8 mouse cellular contexts compared by ENCODE assay signal in genomic region chr8:120561539-120562435, GRCm38 (mm10). TPM values are rescaled to one million over a fixed set of nuclear protein-coding genes. Genes with fewer than 3 reads are reported as not detected.
DNase-seq lines count a peak whose midpoint lies in the region; ATAC-seq and TF ChIP-seq lines count a peak whose summit lies in the region.

No protein-coding gene starts in this region.

- peaks cover 62% of the 10 kb centered on the region for H3K36me3 ChIP-seq in ES-E14 (ENCODE audit: control insufficient read depth, insufficient read depth, low read length, poor library complexity, severe bottlenecking)
- peaks cover 100% of the 10 kb centered on the region for H3K36me3 ChIP-seq in liver, embryonic 13.5 days

- in situ Hi-C loops in ES-E14 (cut with MboI; ENCODE audit: low sequenced_read_pairs in 2 of 2, unreplicated experiment in 2 of 2): no loop called here

- peaks cover 2 to 45% of the 10 kb centered on the region in 2 experiments; a peak in 3 of 4 replicates for H3K4me1 ChIP-seq in ES-E14 (ENCODE audit: control insufficient read depth in 2 of 2, insufficient read depth in 2 of 2, low read length in 2 of 2, poor library complexity in 1 of 2)
- H3K4me1 ChIP-seq in embryonic fibroblast, embryonic 13.5 days (ENCODE audit: control insufficient read depth, insufficient read depth, low read length): peaks cover 17% of the 10 kb centered on the region
- H3K4me1 ChIP-seq in liver, embryonic 13.5 days (replicated peaks): peaks cover 85% of the 10 kb centered on the region

- DNase-seq in kidney, postnatal 4 days: peak; percentile 64
- no peak for DNase-seq in kidney, postnatal 14 days
- peak; percentile 46 for DNase-seq in ES-E14 (ENCODE audit: low read depth, low spot score)
- DNase-seq in liver, embryonic 13.5 days: no peak
- peak; percentile 74 for DNase-seq in thymus, postnatal 25 days
- no peak for DNase-seq in urinary bladder, adult 18-20 months (ENCODE audit: low spot score in 2 of 2)
- DNase-seq in adrenal gland, adult (ENCODE audit: inconsistent age in 2 of 2, low spot score in 1 of 2): no peak

- no peak overlapping the region for H3K27ac ChIP-seq in ES-E14 (ENCODE audit: insufficient read depth, low read depth, low read length, poor library complexity, severe bottlenecking)
- peak overlapping the region; percentile 4; the same call in 1 of the 2 replicates for H3K27ac ChIP-seq in embryonic fibroblast, embryonic 13.5 days (ENCODE audit: insufficient read depth, low read length)
- peak overlapping the region; percentile 70; the same call in 1 of the 2 replicates for H3K27ac ChIP-seq in liver, embryonic 13.5 days

- no peak overlapping the region for H3K4me3 ChIP-seq in ES-E14 (ENCODE audit: insufficient read depth in 1 of 2, low read depth in 1 of 2, low read length in 2 of 2, poor library complexity in 1 of 2, severe bottlenecking in 1 of 2)
- no peak overlapping the region for H3K4me3 ChIP-seq in embryonic fibroblast, embryonic 13.5 days (ENCODE audit: insufficient read depth, low read length)
- H3K4me3 ChIP-seq in liver, embryonic 13.5 days (replicated peaks): no peak overlapping the region

- WGBS in liver, embryonic 13.5 days (ENCODE audit: insufficient replicate concordance): 76% methylated on average over 22 of the region's 22 CpGs

- no peaks in the 10 kb centered on the region for H3K27me3 ChIP-seq in liver, embryonic 13.5 days

- no peak for ATAC-seq in liver, embryonic 13.5 days (ENCODE audit: low read depth)

- no peak overlapping the region for H3K4me2 ChIP-seq in liver, embryonic 13.5 days

- TF ChIP-seq POLR2A in embryonic fibroblast, embryonic 13.5 days (IDR thresholded peaks at IDR 0.05; ENCODE audit: low read depth, low read length): no peak

- no peaks in the 10 kb centered on the region for H3K9me3 ChIP-seq in ES-E14 (ENCODE audit: control insufficient read depth, insufficient read depth, low read depth, low read length)
- H3K9me3 ChIP-seq in liver, embryonic 13.5 days (replicated peaks): no peaks in the 10 kb centered on the region

- peak; percentile 33; the same call in 1 of the 2 replicates for TF ChIP-seq CTCF in embryonic fibroblast, embryonic 13.5 days (IDR thresholded peaks at IDR 0.05; ENCODE audit: borderline replicate concordance, insufficient read depth, low read length)

- no peak overlapping the region for H3K9ac ChIP-seq in ES-E14 (ENCODE audit: insufficient read depth, low read depth, low read length, poor library complexity, severe bottlenecking)
- H3K9ac ChIP-seq in liver, embryonic 13.5 days: no peak overlapping the region

TF ChIP-seq in ES-E14, 5 proteins besides CTCF, POLR2A, EP300 and RAD21:
- no peak for TF ChIP-seq MAFK (IDR thresholded peaks at IDR 0.05; ENCODE audit: insufficient read depth, low read depth, low read length)
- TF ChIP-seq ZC3H11A (IDR thresholded peaks at IDR 0.05; ENCODE audit: borderline replicate concordance, low read depth, low read length): no peak
- TF ChIP-seq ZNF384 (IDR thresholded peaks at IDR 0.05; ENCODE audit: low read depth, low read length): no peak
- no peak for TF ChIP-seq CHD2 (IDR thresholded peaks at IDR 0.05; ENCODE audit: low read depth, low read length)
- TF ChIP-seq HCFC1 (IDR thresholded peaks at IDR 0.05; ENCODE audit: borderline replicate concordance, insufficient read depth, low read length): no peak

RNA-seq across cellular contexts. Expression of gene Gins2, which starts 27.3 kb away (rescaled TPM):
- 47.0 and 56.2 TPM in 2 replicates for total RNA-seq in ES-E14 (2012; rRNA removed)
- 31.3 and 33.7 TPM in 2 replicates for polyA plus RNA-seq in embryonic fibroblast, embryonic 13.5 days (2011; ENCODE audit: insufficient read length, low read depth, missing spikeins)
- 75.6 and 75.9 TPM in 2 replicates for polyA plus RNA-seq in liver, embryonic 13.5 days (2015; fragmentation: Nextera tagmentation; extraction: Ambion mirVana)

Comparison
In these comparisons a context has a peak if more than half of its experiments do, and no peak if none do; other contexts are left out.
1. DNase-seq: peak in kidney, postnatal 4 days (2 of 2), ES-E14 (single experiment) and thymus, postnatal 25 days (single experiment); none in kidney, postnatal 14 days (single experiment), liver, embryonic 13.5 days (single experiment), urinary bladder, adult 18-20 months (0 of 2) and adrenal gland, adult (0 of 2).